Mouse (Mus musculus): ENCODE measurements around the gene Mdc1.

Gene Mdc1

GRCm38 (mm10) chr17:35859371-35859770 is 18.1 kb downstream of the Mdc1 start:
- DNase-seq (ENCODE audit: low spot score) = no peak

DNA sequence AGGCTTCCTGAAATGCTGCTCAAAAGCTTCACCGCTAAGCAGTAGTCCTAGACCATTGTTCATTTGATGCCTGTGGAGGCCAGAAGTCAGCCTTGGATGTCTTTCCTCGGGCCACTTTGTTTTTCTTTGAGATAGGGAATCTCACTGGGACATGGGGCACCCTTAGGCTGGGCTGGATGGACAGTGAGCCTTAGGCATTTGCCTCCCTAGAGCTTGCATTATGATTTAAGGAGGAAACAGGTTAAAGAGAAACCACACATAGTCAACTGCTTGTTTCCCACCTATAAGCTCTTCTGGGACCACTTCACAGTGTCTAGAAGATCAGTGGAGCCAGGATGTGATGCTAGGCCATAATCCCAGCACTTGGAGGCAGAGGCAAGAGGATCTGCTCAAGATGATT is 18.5 kb downstream of the Mdc1 start:
- DNase-seq (ENCODE audit: low spot score) = no peak

- DNase-seq (ENCODE audit: low spot score) = no peak
These were observed 19.5 kb downstream of the Mdc1 start for GRCm38 (mm10) chr17:35860831-35861197.

GRCm38 (mm10) chr17:35861198-35861857 is 20.0 kb downstream of the Mdc1 start, which contains the start of gene Nrm:
Gene Nrm, plus strand, starts transcription at chr17:35861318.
- peak; percentile 84 for DNase-seq (ENCODE audit: low spot score)

- DNase-seq (ENCODE audit: low spot score) = no peak
These were observed 23.6 kb downstream of the Mdc1 start for GRCm38 (mm10) chr17:35864832-35865353.

DNA sequence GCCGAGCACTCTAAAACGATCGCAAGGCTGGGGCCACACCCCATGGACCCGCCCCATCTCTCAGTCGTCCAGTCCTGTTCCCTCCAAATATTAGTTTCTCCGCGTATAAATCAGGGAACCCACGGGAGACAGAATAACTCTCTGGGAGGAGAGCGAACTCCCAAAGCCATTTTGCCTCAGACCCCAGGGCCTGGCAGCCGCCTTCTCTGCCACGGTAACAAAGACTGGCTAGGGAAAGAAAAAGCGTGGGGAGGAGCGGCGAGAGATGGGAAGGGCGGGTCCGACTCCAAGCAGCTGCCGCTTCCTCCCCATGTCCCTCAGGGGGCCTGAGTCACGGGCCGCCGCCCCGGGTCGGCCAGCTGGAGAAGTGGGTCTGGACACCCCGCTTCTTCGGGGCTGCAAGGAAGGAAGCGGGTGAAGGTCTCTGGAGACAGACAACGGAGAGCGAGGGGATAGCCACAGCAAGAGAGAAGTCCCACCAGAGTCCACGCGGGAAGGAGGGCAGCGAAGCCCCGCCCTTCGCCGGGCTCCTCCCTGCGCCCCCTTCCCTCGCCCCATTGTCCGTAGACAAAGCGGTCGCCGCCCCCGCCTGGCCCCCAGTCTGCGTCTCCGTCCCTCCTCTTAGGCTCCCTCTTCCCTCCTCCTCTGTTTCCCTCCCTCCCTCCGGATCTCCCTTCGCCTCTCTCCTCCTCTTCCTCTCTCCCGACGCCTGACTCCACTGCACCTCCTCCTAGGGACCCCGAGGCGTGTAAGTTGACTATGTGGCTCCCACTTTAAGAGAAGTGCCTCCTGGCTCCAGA is 24.4 kb downstream of the Mdc1 start, which contains the start of gene Ppp1r18:
TSS of gene Ppp1r18 (plus strand) at position 113 of the 800 bp plus-strand sequence.
- DNase-seq (ENCODE audit: low spot score) = no peak

- DNase-seq (ENCODE audit: low spot score) = no peak
These were observed 25.0 kb downstream of the Mdc1 start for GRCm38 (mm10) chr17:35866281-35866831.

DNA sequence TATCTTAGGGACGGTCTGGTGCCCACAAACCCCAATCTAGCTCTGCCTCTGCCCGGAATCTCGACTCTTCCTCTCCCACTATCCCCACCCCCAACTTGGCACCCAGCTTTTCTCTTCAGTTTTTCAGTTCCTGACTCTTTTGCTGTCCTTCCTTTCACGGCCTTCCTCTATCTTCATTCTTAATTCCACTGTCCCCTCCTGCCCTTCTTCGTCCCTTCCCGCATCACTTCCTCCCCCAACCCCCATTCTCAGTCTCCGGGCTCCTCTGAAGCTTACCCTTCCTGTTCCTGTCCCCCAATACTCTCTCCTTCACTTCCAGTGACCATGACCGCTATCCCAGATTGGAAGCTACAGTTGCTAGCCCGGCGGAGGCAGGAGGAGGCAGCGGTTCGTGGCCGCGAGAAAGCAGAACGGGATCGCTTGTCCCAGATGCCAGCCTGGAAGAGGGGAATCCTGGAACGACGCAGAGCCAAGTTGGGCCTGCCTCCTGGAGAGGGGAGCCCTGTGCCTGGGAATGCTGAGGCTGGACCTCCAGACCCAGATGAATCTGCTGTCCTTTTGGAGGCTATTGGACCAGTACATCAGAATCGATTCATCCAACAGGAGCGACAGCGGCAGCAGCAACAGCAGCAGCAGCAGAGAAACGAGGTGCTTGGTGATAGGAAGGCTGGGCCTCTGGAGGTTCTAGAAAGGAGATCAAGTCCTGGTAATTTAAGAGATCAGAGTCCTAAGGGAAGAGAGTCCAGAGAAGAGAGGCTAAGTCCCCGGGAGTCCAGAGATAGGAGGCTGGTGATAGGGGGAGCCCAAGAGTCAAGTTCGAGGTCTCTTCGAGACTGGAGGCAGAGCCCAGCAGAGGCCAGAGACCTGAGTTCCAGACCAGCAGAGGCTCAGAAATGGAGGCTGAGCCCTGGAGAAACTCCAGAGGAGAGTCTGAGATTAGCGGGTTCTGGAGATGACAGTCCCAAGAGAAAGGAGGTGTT is 25.9 kb downstream of the Mdc1 start:
- no peak for DNase-seq (ENCODE audit: low spot score)

GRCm38 (mm10) chr17:35868165-35868820 is 27.0 kb downstream of the Mdc1 start:
- no peak for DNase-seq (ENCODE audit: low spot score)

DNA sequence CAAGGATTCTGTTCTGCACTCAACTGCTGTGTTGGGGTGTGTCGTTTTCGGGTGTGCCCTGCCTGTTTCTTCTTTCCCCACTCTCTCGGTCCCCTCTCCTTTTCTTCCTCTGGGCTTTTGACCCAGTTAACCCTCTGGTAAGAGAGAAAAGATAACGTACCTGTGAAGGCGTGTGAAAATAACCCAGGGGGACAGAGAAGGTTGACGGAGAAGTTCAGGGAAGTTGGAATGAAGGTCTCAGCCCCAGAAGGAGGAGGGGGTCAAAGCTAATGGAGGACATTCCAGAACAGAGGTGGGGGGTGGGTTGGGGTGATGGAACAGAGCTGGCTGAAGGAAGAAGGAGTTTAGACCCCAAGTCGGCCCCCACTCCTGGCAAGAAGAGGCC is 27.6 kb downstream of the Mdc1 start:
- no peak for DNase-seq (ENCODE audit: low spot score)

- DNase-seq (ENCODE audit: low spot score) = no peak
These were observed 28.2 kb downstream of the Mdc1 start for GRCm38 (mm10) chr17:35869346-35870067.

GRCm38 (mm10) chr17:35870151-35870883 is 29.0 kb downstream of the Mdc1 start:
- DNase-seq (ENCODE audit: low spot score) = no peak

DNA sequence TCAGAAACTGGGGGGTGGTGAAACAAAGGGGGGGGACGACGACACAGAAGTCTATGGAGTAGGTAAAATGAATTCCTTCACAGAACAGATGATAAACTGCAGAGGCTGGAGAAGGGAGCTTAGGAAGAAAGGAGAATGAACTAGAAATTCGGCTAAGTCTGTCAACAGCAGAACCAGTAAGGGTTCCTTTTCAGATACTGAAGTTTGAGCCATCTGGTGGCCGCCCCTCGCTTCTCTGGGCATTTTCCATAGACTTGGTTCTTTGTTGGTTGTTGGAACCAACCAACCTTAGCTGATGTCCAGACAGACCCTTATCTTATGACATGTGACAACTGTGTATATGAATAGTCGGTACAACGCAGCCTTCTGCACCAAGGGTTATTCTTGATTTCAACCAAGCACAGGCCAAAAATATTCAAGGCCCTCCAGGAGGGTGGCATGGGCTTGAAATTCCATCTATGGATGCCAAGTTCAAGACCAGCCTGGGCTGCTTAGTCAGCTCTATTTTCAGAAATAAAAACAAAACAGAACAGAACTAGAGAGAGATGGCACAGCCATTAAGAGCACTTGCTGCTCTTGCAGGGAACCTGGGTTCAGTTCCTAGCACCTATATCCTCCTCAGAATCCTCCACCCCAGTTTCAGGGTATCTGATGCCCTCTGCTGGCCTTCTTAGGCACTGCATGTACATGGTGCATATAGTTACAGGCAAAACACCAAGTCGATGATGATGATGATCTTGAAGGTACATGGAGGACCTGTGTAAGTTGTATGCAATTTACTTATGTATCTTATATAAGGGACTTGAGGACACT is 29.8 kb downstream of the Mdc1 start:
- no peak for DNase-seq (ENCODE audit: low spot score)

- DNase-seq (ENCODE audit: low spot score) = peak; percentile 81
These were observed 32.6 kb downstream of the Mdc1 start for GRCm38 (mm10) chr17:35873774-35874519.

- DNase-seq (ENCODE audit: low spot score) = no peak
These were observed 33.4 kb downstream of the Mdc1 start for GRCm38 (mm10) chr17:35874721-35875120.

- peak; percentile 94 for DNase-seq (ENCODE audit: low spot score)
These were observed 38.1 kb downstream of the Mdc1 start, which contains the start of gene Dhx16 for GRCm38 (mm10) chr17:35879245-35880057. Gene Dhx16, plus strand, starts transcription at chr17:35879819.

DNA sequence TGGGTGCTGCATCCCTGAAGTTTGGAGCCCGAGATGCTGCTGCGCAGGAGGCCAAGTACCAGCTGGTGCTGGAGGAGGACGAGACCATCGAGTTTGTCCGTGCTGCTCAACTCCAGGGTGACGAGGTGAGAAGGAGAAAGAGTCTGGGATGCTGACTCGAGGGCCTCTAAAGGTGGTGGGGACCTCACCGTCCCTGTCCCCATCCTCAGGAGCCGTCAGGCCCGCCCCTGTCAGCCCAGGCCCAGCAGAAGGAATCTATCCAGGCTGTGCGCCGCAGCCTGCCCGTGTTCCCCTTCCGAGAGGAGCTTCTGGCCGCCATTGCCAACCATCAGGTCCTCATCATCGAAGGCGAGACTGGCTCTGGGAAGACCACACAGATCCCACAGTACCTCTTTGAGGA is 41.6 kb downstream of the Mdc1 start:
- DNase-seq (ENCODE audit: low spot score) = no peak
